Mouse (Mus musculus): ENCODE measurements at regions not wholly inside any gene's neighbourhood (a gene's known extent, or its start where the extent isn't known, plus 50 kb on each side); places are given as distances from the start of the nearest gene placed in this dataset.

- H3K4me3 ChIP-seq: no peak overlapping the region
- TF ChIP-seq CEBPB (IDR thresholded peaks at IDR 0.05; ENCODE audit: insufficient read depth, poor library complexity, severe bottlenecking) (no peak), USF1 (IDR thresholded peaks at IDR 0.05; ENCODE audit: low read depth) (no peak)
- H3K36me3 ChIP-seq (ENCODE audit: control insufficient read depth, insufficient read depth): no peaks in the 10 kb centered on the region
- H3K79me2 ChIP-seq (ENCODE audit: control insufficient read depth, insufficient read depth): no peaks in the 10 kb centered on the region
- no peak overlapping the region for H3ac ChIP-seq (ENCODE audit: control insufficient read depth, insufficient read length)
- H3K4me2 ChIP-seq (ENCODE audit: low read depth): no peak overlapping the region
- H3K27me3 ChIP-seq (ENCODE audit: control insufficient read depth, insufficient read depth, insufficient read length): no peaks in the 10 kb centered on the region
Observed at GRCm38 (mm10) chr9:16599888-16600287, 98.8 kb upstream of the Fat3 start.

GRCm38 (mm10) chr9:16599075-16599864 is 98.2 kb upstream of the Fat3 start:
- Histone ChIP-seq H3K36me3 (ENCODE audit: control insufficient read depth, insufficient read depth) (no peaks in the 10 kb centered on the region), H3K79me2 (ENCODE audit: control insufficient read depth, insufficient read depth) (no peaks in the 10 kb centered on the region), H3K4me2 (ENCODE audit: low read depth) (no peak overlapping the region), H3K27me3 (ENCODE audit: control insufficient read depth, insufficient read depth, insufficient read length) (no peaks in the 10 kb centered on the region), H3ac (ENCODE audit: control insufficient read depth, insufficient read length) (no peak overlapping the region), H3K4me3 (no peak overlapping the region)
- TF ChIP-seq CEBPB (IDR thresholded peaks at IDR 0.05; ENCODE audit: insufficient read depth, poor library complexity, severe bottlenecking) (peak; percentile 79; the same call in 1 of the 2 replicates), MYOD1 (IDR thresholded peaks at IDR 0.05; ENCODE audit: control insufficient read depth in 1 of 3, insufficient read length in 2 of 3, low read depth in 2 of 3) (no peak), MYOG (IDR thresholded peaks at IDR 0.05; ENCODE audit: control insufficient read depth in 1 of 3, insufficient read depth in 1 of 3, insufficient read length in 2 of 3, low read depth in 2 of 3) (no peak), USF1 (IDR thresholded peaks at IDR 0.05; ENCODE audit: low read depth) (no peak)
